Mouse (Mus musculus): Measurements from ENCODE around the gene Sp7.

DNA sequence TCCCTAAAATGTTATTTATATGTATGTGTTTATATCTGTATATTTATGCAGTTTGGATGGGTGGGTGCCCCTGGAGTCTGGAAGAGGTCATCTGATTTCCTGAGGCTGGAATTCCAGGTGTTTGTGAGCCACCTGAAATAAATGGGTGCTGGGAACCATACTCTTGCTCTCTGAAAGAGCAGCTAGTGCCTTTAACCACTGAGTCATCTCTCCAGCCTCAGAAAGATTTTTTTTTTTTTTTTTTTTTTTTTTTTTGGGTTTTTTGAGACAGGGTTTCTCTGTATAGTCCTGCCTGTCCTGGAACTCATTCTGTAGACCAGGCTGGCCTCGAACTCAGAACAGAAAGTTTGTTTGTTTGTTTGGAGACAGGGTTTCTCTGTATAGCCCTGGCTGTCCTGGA lies 44.1 kb upstream of the Sp7 start:
- TF ChIP-seq CTCF (IDR thresholded peaks at IDR 0.05; ENCODE audit: low read depth) (no peak), EP300 (IDR thresholded peaks at IDR 0.05; ENCODE audit: low read depth) (no peak)
